8 mouse cellular contexts compared by ENCODE assay signal in the genomic region with DNA sequence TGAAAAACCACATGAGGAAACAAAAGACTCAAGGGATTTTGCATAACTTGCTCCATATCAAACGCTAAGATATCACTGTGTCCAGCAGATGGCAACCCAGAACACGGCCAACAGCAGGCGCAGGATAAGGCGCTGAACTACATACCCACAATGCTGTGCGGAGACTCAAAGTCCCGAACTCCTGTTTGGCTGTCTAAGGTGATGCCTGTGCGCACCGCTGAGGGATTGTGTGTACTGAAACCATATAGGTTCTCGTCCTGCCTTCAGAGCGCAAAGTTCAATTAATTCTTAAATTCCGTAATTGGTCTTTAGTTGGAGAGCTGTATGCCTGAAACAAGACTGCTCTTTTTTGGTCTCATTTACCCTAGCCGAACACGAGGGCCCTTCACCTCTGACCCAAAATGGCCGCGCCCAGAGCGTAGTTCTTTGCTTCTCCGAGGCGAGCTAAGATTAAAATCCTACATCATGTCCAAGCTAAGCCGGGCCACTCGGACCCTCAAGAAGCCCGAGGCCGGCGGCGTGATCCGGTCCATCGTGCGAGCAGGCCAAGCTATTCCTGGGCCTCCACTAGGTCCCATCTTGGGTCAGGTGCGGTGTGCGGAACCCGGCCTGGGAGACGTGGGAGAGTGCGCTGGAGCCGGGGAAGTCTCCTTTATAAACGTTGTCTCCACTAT. TPM values are rescaled to one million over a fixed set of nuclear protein-coding genes. Genes with fewer than 3 reads are reported as not detected.
DNase-seq lines count a peak whose midpoint lies in the region; ATAC-seq and TF ChIP-seq lines count a peak whose summit lies in the region.

TSS of gene Mrpl11 (plus strand) at position 220 of the 674 bp plus-strand sequence.

- peak within 1 kb of the TSS; percentile 82 for H3K9ac ChIP-seq in kidney, embryonic 14.5 days (ENCODE audit: low read depth, low read length)
- peak within 1 kb of the TSS; percentile 51; the same call in 1 of the 2 replicates for H3K9ac ChIP-seq in limb, embryonic 15.5 days

- peak; percentile 96 for DNase-seq in A20 (ENCODE audit: low read depth, low spot score)
- peak; percentile 82 to 94 for DNase-seq in heart, adult 9 months (ENCODE audit: low spot score in 2 of 2)
- peak; percentile 71 to 80 for DNase-seq in monocyte, adult 2 months (ENCODE audit: low read depth in 1 of 2, low spot score in 2 of 2)
- peak; percentile 86 to 89 for DNase-seq in spleen, postnatal 36 days (ENCODE audit: low spot score in 2 of 2)

- H3K4me2 ChIP-seq in kidney, embryonic 14.5 days (replicated peaks; ENCODE audit: low read depth, low read length) = peak within 1 kb of the TSS; percentile 67
- H3K4me2 ChIP-seq in limb, embryonic 15.5 days = peak within 1 kb of the TSS; percentile 64

- H3K4me3 ChIP-seq in bone marrow macrophage, adult 2 months (ENCODE audit: insufficient read depth, low read length) = peak within 1 kb of the TSS; percentile 89
- H3K4me3 ChIP-seq in embryonic fibroblast, embryonic 13.5 days (ENCODE audit: insufficient read depth, low read length) = peak within 1 kb of the TSS; percentile 91
- peak within 1 kb of the TSS; percentile 93 for H3K4me3 ChIP-seq in kidney, embryonic 14.5 days (ENCODE audit: low read length)
- peak within 1 kb of the TSS; percentile 77 for H3K4me3 ChIP-seq in limb, embryonic 15.5 days

- TF ChIP-seq CTCF in bone marrow macrophage, adult 2 months (IDR thresholded peaks at IDR 0.05; ENCODE audit: low read depth, low read length) = 0 out of 2 replicates have a peak, but pooled peaks have one; percentile 24
- TF ChIP-seq CTCF in embryonic fibroblast, embryonic 13.5 days (IDR thresholded peaks at IDR 0.05; ENCODE audit: borderline replicate concordance, insufficient read depth, low read length) = peak; percentile 82; the same call in 1 of the 2 replicates

- peaks cover 9% of the 10 kb centered on the region for H3K4me1 ChIP-seq in bone marrow macrophage, adult 2 months (ENCODE audit: control insufficient read depth, insufficient read depth, low read length)
- no peaks in the 10 kb centered on the region for H3K4me1 ChIP-seq in embryonic fibroblast, embryonic 13.5 days (ENCODE audit: control insufficient read depth, insufficient read depth, low read length)
- H3K4me1 ChIP-seq in kidney, embryonic 14.5 days (ENCODE audit: control insufficient read depth, insufficient read depth, low read length) = 0 out of 2 replicates have a peak, but pooled peaks cover 4% of the 10 kb centered on the region
- peaks cover 7% of the 10 kb centered on the region for H3K4me1 ChIP-seq in limb, embryonic 15.5 days

- ATAC-seq in kidney, embryonic 14.5 days (ENCODE audit: low FRiP score, low TSS enrichment) = peak; percentile 95
- ATAC-seq in limb, embryonic 15.5 days (ENCODE audit: insufficient number of reproducible peaks, low FRiP score, low TSS enrichment, low read depth) = peak; percentile 94

- under 1% methylated on average over 34 of the region's 34 CpGs for WGBS in kidney, embryonic 14.5 days
- under 1% methylated on average over 34 of the region's 34 CpGs for WGBS in limb, embryonic 15.5 days

- 0 out of 2 replicates have a peak, but pooled peaks cover 2% of the 10 kb centered on the region for H3K9me3 ChIP-seq in kidney, embryonic 14.5 days (ENCODE audit: control insufficient read depth, low read length)
- H3K9me3 ChIP-seq in limb, embryonic 15.5 days = no peaks in the 10 kb centered on the region

- H3K27ac ChIP-seq in bone marrow macrophage, adult 2 months (ENCODE audit: insufficient read depth, low read depth, low read length) = peak within 1 kb of the TSS; percentile 68
- peak within 1 kb of the TSS; percentile 29 for H3K27ac ChIP-seq in embryonic fibroblast, embryonic 13.5 days (ENCODE audit: insufficient read depth, low read length)
- peak within 1 kb of the TSS; percentile 82 for H3K27ac ChIP-seq in kidney, embryonic 14.5 days (ENCODE audit: low read depth, low read length)
- peak within 1 kb of the TSS; percentile 83 for H3K27ac ChIP-seq in limb, embryonic 15.5 days

- H3K27me3 ChIP-seq in kidney, embryonic 14.5 days (ENCODE audit: control insufficient read depth, insufficient read depth, low read length) = no peaks in the 10 kb centered on the region
- H3K27me3 ChIP-seq in limb, embryonic 15.5 days = no peaks in the 10 kb centered on the region

- no peak for TF ChIP-seq POLR2A in bone marrow macrophage, adult 2 months (IDR thresholded peaks at IDR 0.05; ENCODE audit: borderline replicate concordance, low read depth, low read length)
- TF ChIP-seq POLR2A in embryonic fibroblast, embryonic 13.5 days (IDR thresholded peaks at IDR 0.05; ENCODE audit: low read depth, low read length) = 0 out of 2 replicates have a peak, but pooled peaks have one; percentile 12

- peaks cover 25% of the 10 kb centered on the region for H3K36me3 ChIP-seq in kidney, embryonic 14.5 days (ENCODE audit: control insufficient read depth, insufficient read depth, low read length)
- peaks cover 27% of the 10 kb centered on the region for H3K36me3 ChIP-seq in limb, embryonic 15.5 days

RNA-seq across cellular contexts. Expression of gene Mrpl11, which starts in this region (rescaled TPM):
- 45.6 and 53.2 TPM in 2 replicates for polyA plus RNA-seq in bone marrow macrophage, adult 2 months (2012; ENCODE audit: insufficient read depth, insufficient read length, missing spikeins)
- polyA plus RNA-seq in embryonic fibroblast, embryonic 13.5 days (2011; ENCODE audit: insufficient read length, low read depth, missing spikeins) = 67.0 and 81.9 TPM in 2 replicates
- 137 and 178 TPM in 2 replicates for polyA plus RNA-seq in kidney, embryonic 14.5 days (2014; fragmentation: Nextera tagmentation; extraction: Ambion mirVana)
- polyA plus RNA-seq in limb, embryonic 15.5 days (2015; fragmentation: Nextera tagmentation; extraction: Ambion mirVana) = 80.5 and 83.4 TPM in 2 replicates

Comparison
In these comparisons a context has a peak if more than half of its experiments do, and no peak if none do; other contexts are left out.
1. Peak in every context shown above with its lines: DNase-seq, ATAC-seq, H3K4me3 ChIP-seq and H3K27ac ChIP-seq.
2. H3K27ac ChIP-seq: peak in every context shown above with its lines; median percentile 83 in limb, embryonic 15.5 days; 82 in kidney, embryonic 14.5 days; 68 in bone marrow macrophage, adult 2 months; 29 in embryonic fibroblast, embryonic 13.5 days.